Mouse (Mus musculus) left cerebral cortex, postnatal 10 days (tissue): Measurements from ENCODE around the gene Rab9b. TPM values are rescaled to one million over a fixed set of nuclear protein-coding genes. Genes with fewer than 3 reads are reported as not detected.

ENCODE experiments used
- DNase-seq, 2 experiments: peaks; one replicate each; pipeline ENCODE4 v3.0.0; 2021 to 2022; ENCODE audit warnings: low spot score in 2 of 2, mixed read lengths in 1 of 2; ENCODE audit errors: extremely low spot score in 1 of 2
- intact Hi-C: fragments of 180-260 bp; cut with DNase I; formaldehyde crosslinking; loops from one replicate; pipeline ENCODE4 v1.15.1; 2025
- total RNA-seq, 2 experiments: library from RNA; stranded (reverse); gene quantifications; 2 replicates each; pipeline ENCODE4 v1.2.3; 2021

Rab9b gene
- 10 to 100 TPM; 22.7 to 25.3 TPM for total RNA-seq

- intact Hi-C loops: no loop called here
- DNase-seq: peak; percentile 38 to 48
These were observed at the start of gene Rab9b for GRCm38 (mm10) chrX:136868061-136869040. Rab9b (minus strand) TSS chrX:136868755.

- no peak for DNase-seq
- intact Hi-C loops: no loop called here
These were observed 35.8 kb upstream of the Rab9b start for GRCm38 (mm10) chrX:136904369-136904768.

GRCm38 (mm10) chrX:136895757-136896156 is 27.2 kb upstream of the Rab9b start:
- intact Hi-C loops: no loop called here
- peak; percentile 5 to 18 for DNase-seq

GRCm38 (mm10) chrX:136850300-136850699 is 18.3 kb downstream of the Rab9b start:
- intact Hi-C loops: no loop called here
- no peak for DNase-seq

GRCm38 (mm10) chrX:136828610-136829009 is 39.9 kb downstream of the Rab9b start:
- no peak for DNase-seq
- intact Hi-C loops: no loop called here

GRCm38 (mm10) chrX:136825016-136825415 is 43.5 kb downstream of the Rab9b start:
- intact Hi-C loops: no loop called here
- DNase-seq: no peak

- intact Hi-C loops: loop anchor here (5.0 kb wide), 2 partner anchors 60 to 80 kb away; partner anchors contain the start of gene Morf4l2
- no peak for DNase-seq
These were observed 46.2 kb downstream of the Rab9b start, which contains the start of gene Plp1 for GRCm38 (mm10) chrX:136822371-136822770. Plp1 (plus strand) TSS chrX:136822671.

- intact Hi-C loops: loop anchor here (5.0 kb wide), 2 partner anchors 58 to 78 kb away; partner anchors contain the start of gene Morf4l2
- DNase-seq: peak; percentile 63 to 65
These were observed 48.3 kb downstream of the Rab9b start for GRCm38 (mm10) chrX:136820250-136820649.

- intact Hi-C loops: loop anchor here (5.0 kb wide), 2 partner anchors 57 to 77 kb away; partner anchors contain the start of gene Morf4l2
- no peak for DNase-seq
These were observed 48.8 kb downstream of the Rab9b start for GRCm38 (mm10) chrX:136819752-136820151.

Other genes starting within 250 kb of the Rab9b start
- gene Tceal1, start 160.8 kb downstream of the Rab9b start, total RNA-seq: 10 to 100 TPM; 14.5 TPM
- 100 to 1,000 TPM; 384 to 412 TPM for gene Morf4l2, start 125.1 kb downstream of the Rab9b start, total RNA-seq
- gene Glra4, start 88.6 kb downstream of the Rab9b start, total RNA-seq: not detected
- 100 to 1,000 TPM in 1 of 2 experiments, 10 to 100 TPM in 1; 91.6 to 184 TPM for gene Plp1, start 46.1 kb downstream of the Rab9b start, total RNA-seq
- not detected for gene H2bfm, start 58.6 kb upstream of the Rab9b start, total RNA-seq
- 10 to 100 TPM; 25.1 to 47.4 TPM for gene Tmsb15b2, start 106.7 kb upstream of the Rab9b start, total RNA-seq
- gene Tmsb15l, start 108.1 kb upstream of the Rab9b start, total RNA-seq: 1 to 10 TPM; 3.1 to 4.3 TPM
- 10 to 100 TPM in 1 of 2 experiments, 1 to 10 TPM in 1; 6.8 to 20.8 TPM for gene Tmsb15b1, start 108.1 kb upstream of the Rab9b start, total RNA-seq
- 100 to 1,000 TPM; 300 to 302 TPM for gene Zcchc18, start 124.4 kb upstream of the Rab9b start, total RNA-seq
- 10 to 100 TPM; 17.5 to 30.4 TPM for gene Slc25a53, start 169.5 kb upstream of the Rab9b start, total RNA-seq
- gene Fam199x, start 180.8 kb upstream of the Rab9b start, total RNA-seq: 10 to 100 TPM in 1 of 2 experiments, 1 to 10 TPM in 1; 9.4 to 10.6 TPM